Mouse (Mus musculus) urinary bladder, postnatal 25 days (tissue): ENCODE results near the gene Mgat4e.
"Not testable (repeated sequence)": the region's sequence is repeated elsewhere in the genome, so short reads cannot be mapped to it uniquely, and the experiment has no call there.

ENCODE experiments used
- DNase-seq: peaks from one replicate; pipeline ENCODE4 v3.0.0; 2022; ENCODE audit warnings: low spot score

Mgat4e gene

DNA sequence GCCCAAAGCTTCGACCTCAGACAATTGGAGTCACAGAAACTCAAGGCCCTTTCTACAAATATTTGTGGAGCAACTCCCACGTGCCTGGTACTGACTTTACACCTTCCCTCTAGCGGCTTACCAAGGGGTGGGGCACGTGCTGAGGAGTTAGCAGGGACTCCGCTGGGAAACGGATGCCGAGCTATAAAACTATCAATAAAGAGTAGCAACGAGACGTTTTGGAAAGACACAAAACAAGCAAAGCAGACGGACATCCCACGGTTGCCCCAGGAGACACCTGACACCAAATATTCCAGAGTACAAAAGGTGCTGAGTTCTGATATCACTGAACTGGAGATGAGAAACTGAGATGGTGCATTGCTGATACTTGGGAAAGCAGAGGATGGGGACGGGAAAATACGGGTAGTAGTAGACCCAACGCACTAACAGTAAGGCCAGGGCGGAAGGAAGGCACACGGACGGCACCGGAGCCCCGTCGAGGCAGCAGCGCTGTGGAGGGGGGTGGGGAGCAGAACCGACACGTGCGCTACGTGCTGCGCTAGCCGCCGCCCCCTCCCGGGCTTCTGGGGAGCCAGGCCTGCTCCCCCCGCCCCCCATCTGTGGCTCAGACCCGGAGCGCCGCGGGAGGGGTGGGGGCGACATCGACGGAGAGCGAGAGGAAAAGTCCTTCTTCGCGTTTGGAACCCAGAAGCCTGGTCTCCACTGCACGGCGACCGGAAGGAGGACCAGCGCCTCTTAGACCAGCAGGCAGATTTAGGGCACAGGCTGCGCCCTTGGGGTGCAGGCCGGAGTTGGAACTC lies 6.6 kb upstream of the Mgat4e start:
- peak; percentile 34 for DNase-seq

DNA sequence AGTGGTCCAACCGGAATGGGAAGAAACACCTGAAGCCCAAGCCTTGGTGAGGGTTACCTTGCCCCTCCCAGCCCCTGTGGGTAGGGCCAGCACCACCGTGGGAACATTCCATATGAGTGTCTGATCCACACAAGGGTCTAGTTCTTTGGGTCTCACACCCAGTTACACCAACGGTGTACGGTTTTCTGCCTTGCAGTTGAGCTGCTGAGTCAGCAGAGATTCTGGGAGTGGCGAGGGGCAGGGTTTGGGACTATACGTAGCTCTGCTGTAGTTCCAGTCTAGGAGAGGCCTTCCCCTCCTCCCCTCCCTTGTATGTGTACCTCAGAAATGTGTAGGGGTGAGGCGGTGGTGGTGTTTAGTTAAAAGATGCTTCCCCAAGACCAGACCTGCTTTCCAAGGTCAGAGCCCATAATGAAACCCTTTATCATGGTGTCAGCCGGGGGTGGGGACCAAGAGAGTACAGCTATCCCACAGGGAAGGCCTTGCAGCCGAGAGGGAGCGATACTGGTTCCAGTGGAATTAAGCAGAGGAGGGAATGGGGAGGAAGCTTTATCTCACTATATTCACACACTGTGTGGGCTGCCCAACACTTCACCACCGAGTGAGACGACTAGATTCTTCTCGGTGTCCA lies 5.9 kb upstream of the Mgat4e start:
- peak; percentile 36 for DNase-seq

DNA sequence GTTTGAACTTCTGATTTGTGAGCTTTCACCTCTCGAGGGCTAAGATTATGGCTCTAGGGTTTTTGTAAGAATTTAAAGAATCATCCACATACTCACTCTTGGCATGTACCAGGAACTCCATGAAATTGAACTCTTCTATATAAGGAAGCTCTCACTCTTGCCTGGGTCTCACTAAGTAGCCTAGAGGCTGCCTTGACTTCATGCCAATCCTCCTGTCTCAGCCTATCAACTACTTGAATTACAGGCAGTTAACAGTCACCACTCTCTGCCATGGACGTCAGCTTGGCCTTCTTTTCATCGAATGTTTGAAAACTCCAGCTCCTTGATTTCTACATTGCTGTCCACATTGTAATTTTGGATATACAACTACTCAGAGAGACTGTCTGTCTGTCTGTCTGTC lies 2.9 kb upstream of the Mgat4e start:
- no peak for DNase-seq

DNA sequence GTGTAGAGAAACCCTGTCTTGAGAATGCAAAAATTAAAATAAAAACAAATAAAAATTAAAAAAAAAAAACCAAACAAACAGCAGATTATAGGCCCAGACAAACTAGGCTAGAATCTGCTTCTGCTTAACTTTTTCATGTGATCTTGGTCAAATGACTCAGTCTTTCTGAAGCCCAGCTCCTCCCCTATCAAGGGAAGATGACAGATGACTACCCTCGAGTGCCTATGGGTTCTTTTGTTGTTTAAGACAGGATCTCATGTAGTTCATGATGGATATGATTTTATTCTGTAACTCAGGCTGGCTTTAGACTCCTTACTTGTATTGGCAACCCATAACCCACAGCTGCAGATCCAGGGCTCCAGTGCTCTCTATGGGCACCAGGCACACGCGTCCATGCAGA lies 2.4 kb upstream of the Mgat4e start:
- no peak for DNase-seq

DNA sequence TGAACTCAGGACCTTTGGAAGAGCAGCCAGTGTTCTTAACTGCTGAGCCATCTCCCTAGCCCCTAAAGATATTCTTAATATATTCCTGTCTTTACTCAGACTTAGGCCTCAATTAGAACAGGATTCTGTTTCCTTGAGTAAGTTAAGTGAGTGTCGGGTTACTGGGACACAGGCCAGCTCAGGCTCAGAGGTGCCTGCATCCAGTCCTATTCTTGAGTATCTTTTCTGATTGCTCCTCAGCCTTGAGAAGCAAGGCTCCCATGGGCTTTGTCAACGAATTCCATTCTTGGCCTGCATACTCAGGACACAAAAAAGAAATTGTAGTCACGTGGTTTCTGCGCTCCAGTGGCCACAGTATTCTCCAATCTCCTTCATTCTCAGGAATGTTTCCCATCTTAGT lies 1.3 kb downstream of the Mgat4e start:
- DNase-seq: no peak

DNA sequence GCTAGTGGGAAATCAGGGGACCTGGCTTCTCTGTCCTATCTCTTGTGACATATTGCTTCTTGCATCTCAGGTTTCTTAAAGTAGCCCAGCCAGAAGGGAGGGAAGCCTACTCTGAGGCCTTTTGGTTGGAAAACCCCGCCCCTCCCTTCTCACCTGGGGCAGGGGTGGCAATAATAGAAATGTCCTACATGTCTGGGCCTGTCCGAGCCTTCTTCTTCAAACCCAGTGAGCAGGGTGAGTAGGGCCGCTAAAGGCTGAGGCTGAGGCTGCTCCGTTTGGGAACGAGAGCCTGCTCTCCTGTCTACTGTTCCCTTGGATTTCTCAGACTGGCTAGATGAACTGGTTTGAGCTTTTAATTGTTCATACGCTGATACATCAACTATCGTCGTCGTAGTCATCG lies 8.9 kb downstream of the Mgat4e start:
- peak; percentile 41 for DNase-seq

DNA sequence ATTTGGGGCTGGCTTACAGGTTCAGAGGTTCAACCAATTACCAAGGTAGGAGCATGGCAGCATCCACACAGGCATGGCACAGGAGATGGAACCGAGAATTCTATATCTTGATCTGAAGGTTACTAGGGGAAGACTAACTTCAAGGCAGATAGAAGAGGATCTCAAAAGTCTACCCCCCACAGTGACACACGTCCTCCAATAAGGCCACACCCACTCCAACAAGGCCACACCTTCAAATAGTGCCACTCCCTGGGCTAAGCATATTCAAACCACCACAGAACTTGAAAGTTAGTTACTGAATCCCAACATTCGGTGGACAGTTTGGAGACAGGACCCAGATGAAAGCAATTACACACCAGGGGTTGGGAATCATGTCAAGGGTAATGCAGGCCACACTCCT lies 14.0 kb downstream of the Mgat4e start:
- DNase-seq: no peak

DNA sequence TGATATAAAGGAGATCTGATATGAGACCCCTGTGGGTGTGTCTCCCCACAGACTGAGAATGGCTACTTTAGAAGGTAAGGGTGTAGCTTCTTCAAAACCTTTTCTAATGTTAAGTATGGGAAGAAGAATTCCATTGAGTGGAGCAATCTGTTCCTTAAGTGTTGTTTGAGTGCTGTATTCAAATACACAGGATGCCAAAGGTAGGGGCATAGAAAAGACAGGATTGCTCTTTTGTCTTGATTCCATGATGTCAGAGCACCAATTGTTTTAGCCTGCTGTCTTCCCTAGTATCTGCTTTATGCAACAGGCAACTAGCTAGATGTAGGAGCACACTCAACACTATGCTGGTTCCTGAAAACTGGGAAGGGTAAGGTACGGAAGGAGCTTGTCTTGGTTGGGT lies 14.4 kb downstream of the Mgat4e start:
- no peak for DNase-seq

DNA sequence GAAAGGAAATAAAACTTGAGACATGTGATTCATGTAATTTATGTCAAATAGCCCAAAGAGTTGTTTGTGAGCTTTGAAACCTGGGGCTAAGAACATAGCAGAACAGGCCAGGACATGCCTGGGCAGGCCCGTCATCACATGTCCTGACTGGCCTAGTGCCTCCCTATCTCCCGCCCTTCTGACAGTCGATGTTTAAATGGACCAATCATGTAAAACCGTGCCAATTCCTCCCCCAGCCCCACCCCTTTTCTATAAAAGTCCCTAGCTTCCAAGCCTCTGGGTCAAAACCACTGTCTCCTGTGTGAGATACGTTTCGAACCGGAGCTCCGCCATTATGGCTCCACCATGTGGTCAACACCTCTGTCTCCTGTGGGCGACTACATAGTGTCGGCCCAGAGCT lies 15.8 kb downstream of the Mgat4e start:
- DNase-seq: not testable (repeated sequence)

DNA sequence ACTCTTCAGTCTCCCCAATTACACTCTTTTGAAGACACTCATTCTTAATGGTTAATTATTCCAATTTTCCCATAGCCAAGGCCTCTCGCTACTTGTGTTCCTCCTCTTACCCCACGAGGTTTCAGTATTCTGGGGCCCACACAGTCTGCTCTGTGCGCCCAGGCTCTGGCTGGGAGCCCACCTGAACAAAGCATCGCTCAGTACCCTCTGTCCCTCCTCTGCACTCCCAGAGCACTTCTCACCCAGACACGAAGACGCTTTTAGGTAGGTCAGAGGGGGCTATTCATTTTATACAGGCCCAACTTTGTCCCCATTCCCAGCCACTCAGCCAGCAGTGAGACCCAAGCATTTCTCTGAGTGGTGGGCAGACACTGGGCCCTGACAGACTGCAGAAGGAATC lies 18.9 kb downstream of the Mgat4e start:
- no peak for DNase-seq

DNA sequence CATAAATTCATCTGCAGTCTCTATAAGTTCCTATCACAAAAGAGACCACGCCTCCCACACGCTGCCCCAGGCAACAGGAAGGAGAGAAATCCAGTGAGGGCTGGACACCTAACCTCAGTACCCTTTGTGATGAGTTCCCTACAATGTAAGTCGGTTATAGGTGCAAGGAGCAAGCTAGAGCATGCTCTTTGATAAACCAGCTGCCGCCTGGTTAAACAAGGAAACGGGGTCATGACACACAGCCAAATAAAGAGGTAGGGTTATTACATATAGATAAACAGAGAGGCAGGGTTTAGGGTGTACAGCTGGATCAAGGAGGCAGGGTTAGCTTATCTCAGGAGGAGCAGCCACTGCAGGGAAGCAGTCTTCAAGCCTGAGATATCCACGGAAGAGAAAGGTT lies 22.7 kb downstream of the Mgat4e start:
- peak; percentile 29 for DNase-seq

DNA sequence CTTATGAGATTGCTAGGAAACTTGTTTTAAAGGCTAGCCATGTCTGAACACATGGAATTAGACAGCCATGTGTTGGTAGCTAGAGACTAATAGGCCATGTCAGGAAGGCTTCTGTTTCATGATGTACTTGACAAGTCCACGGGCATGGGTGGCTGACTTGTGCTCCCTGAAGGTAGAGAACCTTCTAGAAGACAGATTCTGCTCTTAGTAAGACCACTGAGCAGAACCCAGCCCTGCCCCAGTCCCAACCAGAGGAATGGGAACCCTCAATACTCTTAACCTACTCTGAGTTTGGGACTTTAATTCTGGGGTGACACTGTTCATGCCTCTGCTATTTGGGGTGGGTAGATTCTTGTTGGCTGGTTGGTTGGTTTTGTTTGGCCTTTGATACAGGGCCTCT lies 24.5 kb downstream of the Mgat4e start:
- no peak for DNase-seq

DNA sequence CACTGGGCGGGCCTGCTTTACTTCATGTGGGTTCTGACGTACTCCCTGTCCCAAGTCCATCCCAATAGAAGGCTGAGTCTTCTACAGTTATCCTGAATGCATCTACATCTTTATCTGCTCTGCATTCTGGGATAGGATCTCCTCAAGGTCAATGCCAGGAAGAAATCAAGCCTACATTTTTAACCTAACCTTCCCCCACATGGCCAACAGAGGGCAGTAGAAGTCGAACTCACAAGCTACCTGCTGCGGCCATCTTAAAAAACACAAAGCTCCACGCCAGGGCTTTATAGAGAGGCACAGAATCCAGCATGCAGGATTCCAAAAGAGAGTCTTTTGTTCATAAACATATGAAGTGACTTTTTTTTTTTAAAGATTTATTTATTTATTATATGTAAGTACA lies 25.1 kb downstream of the Mgat4e start:
- no peak for DNase-seq

DNA sequence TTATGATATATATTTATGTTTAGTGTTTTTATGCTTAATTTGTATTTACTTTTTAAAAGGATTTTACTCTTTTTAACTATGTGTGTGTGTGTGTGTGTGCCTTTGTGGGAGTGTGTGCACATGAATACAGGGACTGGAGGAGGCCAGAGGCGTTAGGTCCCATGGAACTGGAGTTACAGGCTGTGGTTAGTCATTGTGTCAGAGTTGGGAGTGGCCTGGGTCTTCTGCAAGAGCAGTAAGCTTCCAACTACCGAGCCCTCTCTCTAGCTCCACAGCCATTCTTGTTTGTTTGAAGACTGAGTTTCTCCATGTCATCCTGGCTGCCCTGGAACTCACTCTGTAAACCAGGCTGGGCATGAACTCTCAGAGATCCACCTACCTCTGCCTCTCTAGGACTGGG lies 27.2 kb downstream of the Mgat4e start:
- DNase-seq: no peak

DNA sequence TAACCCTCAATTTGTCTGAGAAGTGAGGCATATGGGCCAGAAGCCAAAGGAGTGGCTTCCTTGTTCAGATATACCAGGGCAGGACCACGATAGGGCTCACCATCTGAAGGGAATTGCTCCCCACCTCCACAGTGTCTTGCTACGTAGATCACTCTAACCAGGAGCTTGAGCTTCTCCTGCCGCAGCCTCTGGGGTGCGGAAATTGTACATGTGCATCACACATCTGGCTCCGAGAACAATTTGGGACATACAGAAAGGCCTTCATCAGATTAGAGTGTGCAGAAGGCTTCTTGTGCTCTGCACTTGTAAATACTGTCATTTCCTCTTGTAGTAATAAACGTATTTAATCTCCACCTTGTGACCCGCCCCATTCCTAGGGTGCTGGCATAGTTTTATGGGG lies 28.3 kb downstream of the Mgat4e start:
- no peak for DNase-seq

DNA sequence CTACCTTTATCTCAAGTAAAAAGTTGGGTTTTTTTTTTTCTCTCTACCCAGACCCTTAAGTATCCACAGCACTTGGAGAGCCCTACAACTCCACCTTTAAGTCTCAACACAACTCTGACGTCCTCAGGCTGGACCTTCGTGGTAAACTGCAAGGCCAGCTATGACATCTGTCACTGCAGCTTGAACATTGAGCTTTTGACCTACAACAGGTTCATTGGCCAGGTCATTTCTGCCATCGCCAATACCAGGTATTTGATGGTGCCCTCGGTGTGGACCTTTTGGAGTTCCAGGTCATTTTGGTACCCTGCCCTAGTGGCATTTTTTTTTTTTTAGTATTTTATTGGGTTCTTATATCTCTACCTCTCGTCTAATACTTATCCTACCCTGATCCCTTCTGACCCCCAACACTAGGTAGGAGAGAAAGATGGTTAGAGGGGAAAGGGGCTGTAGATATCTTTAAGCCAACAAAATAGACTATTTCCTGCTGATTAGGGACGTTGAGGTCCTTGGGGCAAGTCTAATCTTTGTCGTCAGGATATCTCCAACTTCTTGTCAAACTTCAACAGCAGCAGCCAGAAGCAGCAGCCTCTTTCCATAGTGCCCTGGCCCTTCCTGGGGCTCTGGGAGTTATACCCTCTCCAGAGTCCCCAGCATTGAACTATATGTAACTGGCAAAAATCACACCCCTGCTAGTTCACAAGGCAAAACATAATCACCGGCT lies 29.3 kb downstream of the Mgat4e start:
- no peak for DNase-seq

DNA sequence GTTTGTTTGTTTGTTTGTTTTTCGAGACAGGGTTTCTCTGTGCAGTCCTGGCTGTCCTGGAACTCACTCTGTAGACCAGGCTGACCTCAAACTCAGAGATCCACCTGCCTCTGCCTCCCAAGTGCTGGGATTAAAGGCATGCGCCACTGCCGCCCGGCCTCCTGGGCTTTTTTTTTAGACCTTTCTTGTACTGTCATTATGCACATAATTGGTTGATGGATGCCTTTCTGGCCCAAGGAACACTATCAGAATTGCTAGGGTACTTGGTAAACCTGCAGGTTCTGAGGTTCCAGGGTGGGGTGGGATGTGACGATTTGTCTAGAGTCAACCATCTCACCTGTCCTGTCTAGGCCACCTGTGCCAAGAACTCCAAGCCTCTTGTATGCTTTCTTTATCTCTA lies 30.3 kb downstream of the Mgat4e start:
- DNase-seq: not testable (repeated sequence)

DNA sequence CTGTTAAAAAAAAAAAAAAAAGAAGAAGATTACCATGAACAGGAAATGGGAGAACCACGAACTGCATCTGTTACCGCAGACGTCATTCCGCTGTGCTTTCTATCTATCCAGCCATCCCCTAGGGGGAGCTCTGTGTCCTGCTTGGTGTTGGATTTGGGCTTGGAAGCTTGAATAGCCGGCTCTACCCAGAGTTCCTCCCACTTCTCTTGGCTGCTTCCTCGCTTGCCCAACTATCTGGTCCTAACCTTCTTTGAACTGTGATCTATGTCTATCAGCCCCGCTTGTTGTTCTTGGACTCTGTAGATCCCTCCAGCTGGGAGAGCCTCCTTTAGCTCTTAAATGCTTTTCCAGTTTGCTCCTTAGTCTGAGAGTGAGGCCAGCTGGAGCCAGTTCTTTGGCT lies 30.8 kb downstream of the Mgat4e start:
- peak; percentile 87 for DNase-seq

DNA sequence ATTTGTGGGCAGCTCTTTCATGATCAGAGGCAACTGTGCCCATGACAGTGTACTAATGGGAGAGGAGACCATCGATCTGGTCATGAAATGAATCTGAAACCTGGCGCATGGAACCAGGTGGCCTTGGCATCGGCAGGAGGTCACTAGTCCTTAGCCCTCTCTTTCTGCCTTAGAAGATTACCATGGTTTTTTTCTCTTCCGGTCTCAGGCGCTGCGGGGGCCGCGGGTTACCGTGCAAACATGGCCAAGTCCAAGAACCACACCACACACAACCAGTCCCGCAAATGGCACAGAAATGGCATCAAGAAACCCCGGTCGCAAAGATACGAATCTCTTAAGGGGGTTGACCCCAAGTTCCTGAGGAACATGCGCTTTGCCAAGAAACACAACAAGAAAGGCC lies 31.6 kb downstream of the Mgat4e start:
- not testable (repeated sequence) for DNase-seq

DNA sequence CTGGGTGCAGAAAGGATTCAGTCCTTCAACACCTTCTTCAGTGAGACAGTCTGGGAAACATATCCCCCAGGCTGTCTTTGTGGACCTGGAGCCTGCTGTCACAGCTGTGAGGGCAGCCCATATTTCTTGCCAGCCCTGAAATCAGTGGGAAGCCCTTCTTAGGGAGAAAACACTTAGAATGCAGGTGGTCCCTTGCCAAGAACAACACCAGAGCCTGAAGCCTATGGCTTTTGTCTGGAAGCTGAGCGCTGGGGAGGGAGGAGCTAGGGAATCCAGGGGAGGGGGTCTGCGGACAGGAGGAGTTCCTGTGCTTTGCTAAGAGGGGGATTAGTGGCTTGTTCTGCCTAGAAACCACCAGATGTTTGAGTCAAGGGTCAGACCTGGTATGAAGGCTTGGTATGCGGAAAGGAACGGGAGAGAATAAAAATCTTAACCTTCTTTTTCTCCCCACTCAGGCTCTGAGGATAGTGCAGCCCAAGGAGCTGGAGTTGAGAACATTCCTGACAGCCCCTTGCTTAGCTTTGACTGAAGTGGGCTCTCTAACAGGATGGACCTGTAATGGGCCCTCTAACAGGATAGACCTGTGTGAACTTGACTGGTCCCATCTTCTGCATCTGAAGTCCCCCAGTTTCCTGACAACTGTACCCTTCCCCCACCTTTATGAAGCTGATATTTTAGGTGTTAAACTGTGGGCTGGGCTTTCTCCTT lies 32.8 kb downstream of the Mgat4e start:
- DNase-seq: no peak

DNA sequence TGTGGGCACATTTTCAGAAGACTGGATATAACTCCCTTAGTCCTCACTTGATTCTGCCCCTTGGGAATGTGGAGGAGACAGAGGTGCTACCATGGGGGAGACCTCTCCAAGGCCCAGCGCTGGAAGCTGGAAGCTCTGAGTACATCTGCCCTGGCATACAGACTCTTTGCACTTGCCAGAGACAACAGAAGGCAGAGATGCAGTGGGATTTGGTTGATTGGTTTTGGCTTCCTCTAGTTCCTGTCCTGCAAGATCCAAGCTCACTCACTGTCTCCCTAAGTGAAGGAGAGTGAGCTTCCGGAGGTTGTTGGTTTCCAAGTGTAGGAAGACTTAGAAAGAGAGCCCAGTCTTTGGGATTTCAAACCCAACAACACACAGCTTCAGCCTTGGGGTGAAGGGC lies 33.6 kb downstream of the Mgat4e start:
- DNase-seq: no peak

DNA sequence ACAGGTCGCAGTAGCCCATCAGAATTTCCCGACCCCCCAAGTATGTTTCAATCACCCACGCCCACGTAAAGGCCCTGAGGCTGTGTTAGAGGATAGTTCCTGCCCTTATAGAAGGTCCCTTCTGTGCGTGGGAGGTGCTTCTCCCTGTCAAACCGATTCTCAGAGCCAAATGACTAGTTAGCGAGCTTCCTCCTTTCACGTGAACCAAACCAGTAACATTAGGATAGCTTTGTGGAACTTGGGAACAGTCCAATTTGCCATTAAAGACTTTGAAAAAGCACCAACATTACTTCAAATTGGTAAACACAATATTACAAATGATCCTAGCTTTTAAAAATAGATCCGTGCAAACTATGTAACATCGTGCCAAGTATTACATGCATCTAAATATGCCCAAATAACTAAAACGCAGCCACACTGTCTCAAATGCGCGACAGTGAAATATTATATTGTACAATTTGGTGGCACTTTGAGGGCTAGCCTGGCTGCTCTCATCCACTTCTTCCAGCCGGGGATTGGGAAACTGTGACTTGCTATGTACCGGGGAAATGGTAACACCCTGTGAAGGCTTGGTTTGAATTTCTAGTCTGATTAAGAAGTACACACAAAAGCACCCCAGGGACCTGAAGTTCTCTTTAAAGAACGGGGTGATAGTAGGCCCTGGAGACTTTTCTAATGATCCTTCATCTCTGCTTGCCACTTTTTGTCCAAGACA lies 35.4 kb downstream of the Mgat4e start:
- no peak for DNase-seq
